Mouse (Mus musculus) left cerebral cortex, adult 18-20 months (tissue): Measurements from ENCODE around the gene Olfr10. TPM values are rescaled to one million over a fixed set of nuclear protein-coding genes. Genes with fewer than 3 reads are reported as not detected.

ENCODE experiments used
- DNase-seq, 2 experiments: peaks; one replicate each; pipeline ENCODE4 v3.0.0; 2021 to 2022; ENCODE audit warnings: low spot score in 2 of 2, mixed read lengths in 1 of 2
- total RNA-seq, 2 experiments: library from RNA; stranded (reverse); gene quantifications; 2 replicates each; pipeline ENCODE4 v1.2.3; 2021

The Olfr10 gene
- total RNA-seq, 2 experiments from 2014 or later: not detected

DNA sequence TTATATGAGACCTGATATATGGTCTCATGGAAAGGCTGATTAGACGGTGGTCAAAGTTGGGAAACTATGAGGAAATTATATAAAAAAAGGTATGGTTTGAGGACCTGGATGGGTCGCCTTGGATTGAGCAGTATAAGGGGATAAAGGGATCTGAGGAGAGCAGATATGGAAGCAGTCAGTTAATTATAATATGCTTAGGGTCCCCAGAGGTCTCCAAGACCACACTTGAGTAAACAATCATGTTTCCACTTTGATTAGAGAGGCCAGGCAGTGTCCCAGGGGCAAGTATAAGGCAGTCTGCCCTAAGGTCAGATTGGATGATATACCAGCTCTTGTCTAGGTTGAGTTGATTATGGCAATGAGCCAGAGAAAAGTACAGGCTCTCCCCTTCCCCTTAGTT is 17.9 kb downstream of the Olfr10 start, which contains the start of gene Olfr1391:
TSS of gene Olfr1391 (plus strand) at position 301 of the 400 bp plus-strand sequence.
- DNase-seq: no peak

DNA sequence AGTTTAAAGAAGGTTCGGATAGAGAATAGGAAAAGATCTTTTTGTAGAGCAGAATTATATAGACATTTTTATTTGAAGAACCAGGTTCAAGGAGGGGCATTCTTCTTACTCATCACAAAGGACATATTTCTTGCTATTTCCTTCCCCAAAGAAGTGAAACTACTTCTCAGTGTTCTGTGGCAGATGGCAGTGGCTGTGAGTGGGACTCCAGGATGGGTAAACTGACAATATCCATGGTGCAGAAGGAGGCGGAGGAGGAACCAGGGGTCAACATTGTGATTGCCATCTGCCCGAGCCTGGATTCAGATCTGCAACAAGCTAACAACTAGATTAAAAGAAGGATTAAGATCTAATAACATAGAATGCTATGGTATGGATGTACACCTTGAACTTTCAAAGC is 22.2 kb downstream of the Olfr10 start:
- DNase-seq: peak; percentile 7 to 55

DNA sequence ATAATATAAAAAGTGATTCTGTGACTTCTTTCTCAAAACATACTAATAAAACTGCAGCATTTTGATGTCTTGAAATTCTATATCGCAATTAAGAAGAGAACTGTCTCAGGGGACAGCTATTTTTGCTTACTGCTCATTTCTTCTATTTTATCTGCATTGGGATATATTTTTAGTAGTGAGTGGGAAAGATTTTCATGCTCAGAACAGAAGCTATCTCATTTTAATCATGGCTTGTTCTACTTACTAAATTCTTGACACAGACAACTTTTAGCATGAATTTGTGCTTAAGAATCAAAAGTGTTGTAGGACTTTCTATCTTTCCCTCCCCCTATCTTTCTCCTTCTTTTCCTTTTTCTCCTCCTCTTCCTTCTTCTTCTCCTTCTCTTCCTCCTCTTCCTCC is 25.1 kb downstream of the Olfr10 start:
- DNase-seq: no peak

DNA sequence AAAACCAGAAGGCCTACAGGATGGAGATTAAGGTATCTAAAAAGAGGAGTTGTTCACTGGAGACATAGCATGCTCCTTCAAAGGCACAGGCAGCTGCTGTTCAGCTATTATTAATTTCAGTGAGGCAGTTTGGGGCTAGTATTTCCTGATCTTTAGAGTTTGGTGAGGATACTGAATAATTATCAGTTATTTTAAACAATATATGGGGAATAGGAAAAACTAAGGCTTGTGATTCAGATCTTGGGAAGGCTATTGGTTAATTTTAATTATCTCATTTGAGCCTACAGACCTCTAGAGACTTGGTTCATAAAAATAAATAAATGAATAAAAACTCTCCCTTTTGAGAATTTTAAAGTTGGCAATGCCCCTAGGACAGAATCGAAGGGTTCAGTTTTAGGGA is 30.3 kb downstream of the Olfr10 start, which contains the start of gene Olfr1390:
TSS of gene Olfr1390 (plus strand) at position 301 of the 400 bp plus-strand sequence.
- no peak for DNase-seq

DNA sequence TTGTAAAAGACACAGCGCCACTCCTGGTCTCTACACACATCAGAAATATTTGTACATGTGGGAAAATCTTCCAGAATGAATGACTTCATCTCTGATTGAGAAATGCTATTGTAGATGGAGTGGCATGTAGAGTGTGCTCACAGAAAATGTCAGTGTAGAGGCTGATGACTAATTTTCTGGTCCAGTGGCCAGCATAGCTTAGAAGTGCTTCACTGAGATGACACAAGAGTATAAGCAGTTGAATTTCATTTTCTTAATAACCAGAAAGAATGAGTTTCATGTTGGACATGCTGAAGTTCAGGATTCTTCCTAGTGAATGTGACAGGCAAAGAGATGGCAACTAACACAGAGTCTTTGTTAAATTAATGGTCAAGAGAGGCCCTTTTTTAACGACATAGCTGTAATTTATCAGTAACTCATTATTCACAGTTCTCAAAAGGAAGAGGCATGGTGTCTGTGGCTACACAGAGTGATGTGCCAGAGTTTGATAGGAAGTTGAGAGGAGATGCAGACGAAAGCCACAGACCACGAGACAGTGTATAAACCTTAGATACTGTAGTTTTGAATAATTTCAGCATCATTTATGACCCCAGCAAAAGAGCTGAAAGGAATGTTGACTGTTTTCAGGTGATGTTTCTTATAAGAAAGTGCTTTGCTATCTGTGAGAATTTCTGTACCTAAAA is 32.8 kb downstream of the Olfr10 start:
- DNase-seq: no peak

Other genes starting within 250 kb of the Olfr10 start
- under 1 TPM; 0.47 to 0.65 TPM for gene Tgtp2, start 240.5 kb upstream of the Olfr10 start, total RNA-seq
- gene Ifi47, start 228.2 kb upstream of the Olfr10 start, total RNA-seq: 1 to 10 TPM; 1.0 to 1.4 TPM
- gene Olfr1396, start 189.9 kb upstream of the Olfr10 start, total RNA-seq: not detected
- gene Olfr1395, start 162.5 kb upstream of the Olfr10 start, total RNA-seq: not detected
- gene Olfr1394, start 150.4 kb upstream of the Olfr10 start, total RNA-seq: not detected
- gene Btnl9, start 117.6 kb upstream of the Olfr10 start, total RNA-seq: not detected
- gene Zfp62, start 101.4 kb upstream of the Olfr10 start, total RNA-seq: 10 to 100 TPM; 68.9 to 78.9 TPM
- gene Mgat1, start 60.5 kb upstream of the Olfr10 start, total RNA-seq: 10 to 100 TPM; 67.9 to 77.0 TPM
- gene Olfr1393, start 26.4 kb upstream of the Olfr10 start, total RNA-seq: under 1 TPM; 0.23 to 0.37 TPM
- gene Olfr1392, start 19.5 kb upstream of the Olfr10 start, total RNA-seq: not detected
- not detected for gene Olfr1391, start 18.0 kb downstream of the Olfr10 start, total RNA-seq
- gene Olfr1390, start 30.4 kb downstream of the Olfr10 start, total RNA-seq: not detected
- gene Olfr1389, start 118.3 kb downstream of the Olfr10 start, total RNA-seq: not detected
- gene Olfr1388, start 131.9 kb downstream of the Olfr10 start, total RNA-seq: under 1 TPM; 0.40 to 0.42 TPM
- not detected for gene Olfr1387, start 150.6 kb downstream of the Olfr10 start, total RNA-seq
- not detected for gene Olfr1386, start 160.3 kb downstream of the Olfr10 start, total RNA-seq
- gene Olfr1385, start 184.3 kb downstream of the Olfr10 start, total RNA-seq: not detected
- gene Olfr1384, start 202.0 kb downstream of the Olfr10 start, total RNA-seq: not detected
- gene Olfr1383, start 214.9 kb downstream of the Olfr10 start, total RNA-seq: not detected
- gene Olfr1382, start 223.5 kb downstream of the Olfr10 start, total RNA-seq: not detected
- gene Olfr1381, start 238.7 kb downstream of the Olfr10 start, total RNA-seq: not detected